Mouse (Mus musculus) heart, embryonic 11.5 days (tissue): ENCODE data around the gene Krt18. TPM values are rescaled to one million over a fixed set of nuclear protein-coding genes. Genes with fewer than 3 reads are reported as not detected.

Source experiments
- ATAC-seq: fragments of 200-750 bp; cut with Nextera tagmentation; replicated peaks from 2 replicates; pipeline ENCODE4 v1.8.0; 2017; ENCODE audit warnings: moderate library complexity; ENCODE audit not compliant: insufficient number of reproducible peaks, low FRiP score, low TSS enrichment
- H3K27ac ChIP-seq: fragments of 300-500 bp; sonication (generic); 2 replicates; pipeline ENCODE4 v1.5.1; 2014; ENCODE audit warnings: mild to moderate bottlenecking, low read depth, low read length
- H3K27me3 ChIP-seq: fragments of 300-500 bp; sonication (generic); 2 replicates; pipeline ENCODE4 v1.6.1; 2014; ENCODE audit warnings: mild to moderate bottlenecking, low read length, mixed read lengths; ENCODE audit not compliant: control insufficient read depth, insufficient read depth
- H3K36me3 ChIP-seq: fragments of 300-500 bp; sonication (generic); 2 replicates; pipeline ENCODE4 v1.6.1; 2014; ENCODE audit warnings: mild to moderate bottlenecking, low read length, moderate library complexity, mixed read lengths; ENCODE audit not compliant: control insufficient read depth, insufficient read depth
- H3K4me1 ChIP-seq: fragments of 300-500 bp; sonication (generic); 2 replicates; pipeline ENCODE4 v1.6.1; 2014; ENCODE audit warnings: low read length; ENCODE audit not compliant: control insufficient read depth, insufficient read depth
- H3K4me2 ChIP-seq: fragments of 300-500 bp; sonication (generic); 2 replicates; pipeline ENCODE4 v1.6.1; 2014; ENCODE audit warnings: mild to moderate bottlenecking, moderate library complexity
- H3K4me3 ChIP-seq: fragments of 300-500 bp; sonication (generic); 2 replicates; pipeline ENCODE4 v1.5.1; 2014; ENCODE audit warnings: low read depth, low read length
- H3K9ac ChIP-seq: fragments of 300-500 bp; sonication (generic); 2 replicates; pipeline ENCODE4 v1.6.1; 2014; ENCODE audit warnings: mild to moderate bottlenecking, low read depth, low read length, moderate library complexity
- H3K9me3 ChIP-seq: fragments of 300-500 bp; sonication (generic); replicated peaks from 2 replicates; pipeline ENCODE4 v1.6.1; 2016; ENCODE audit warnings: low read length; ENCODE audit not compliant: control insufficient read depth
- WGBS: fragments of 180-500 bp; shearing (Covaris S2); extraction: QIAGEN DNeasy Blood & Tissue Kit; methylation state at CpG from one replicate; pipeline ENCODE4 v1.1.7; 2014; ENCODE audit not compliant: insufficient replicate concordance; 5-methylcytosine and 5-hydroxymethylcytosine counted together
- polyA plus RNA-seq: library from polyadenylated mRNA; unstranded; fragments of >200 nt; fragmentation: Nextera tagmentation; extraction: Ambion mirVana; gene quantifications from 2 replicates; pipeline ENCODE4 v1.2.1, GENCODE M21; 2014

Krt18 gene
- polyA plus RNA-seq, 1 experiment from 2014 or later, result 41.9 TPM

DNA sequence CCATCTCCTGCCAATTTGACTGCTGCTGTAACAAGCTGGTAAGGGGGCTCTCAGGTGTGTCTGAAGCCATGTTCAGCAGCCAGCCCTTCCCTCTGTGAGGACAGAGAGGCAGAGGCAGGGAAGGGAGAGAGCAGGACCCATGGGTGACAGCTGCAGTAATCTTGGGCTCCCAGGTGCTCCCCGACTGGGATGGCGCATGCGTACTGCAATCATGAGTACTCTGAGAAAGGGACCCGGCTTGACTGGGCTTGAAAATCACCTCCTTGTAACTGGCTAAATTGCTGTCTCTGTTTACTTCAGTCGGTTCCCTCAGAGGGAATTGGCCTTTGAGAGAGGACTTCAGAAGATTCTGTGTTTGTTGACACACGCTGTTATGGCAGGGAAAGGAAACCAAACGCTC lies 14.0 kb downstream of the Krt18 start:
- H3K27ac ChIP-seq, result no peak overlapping the region

DNA sequence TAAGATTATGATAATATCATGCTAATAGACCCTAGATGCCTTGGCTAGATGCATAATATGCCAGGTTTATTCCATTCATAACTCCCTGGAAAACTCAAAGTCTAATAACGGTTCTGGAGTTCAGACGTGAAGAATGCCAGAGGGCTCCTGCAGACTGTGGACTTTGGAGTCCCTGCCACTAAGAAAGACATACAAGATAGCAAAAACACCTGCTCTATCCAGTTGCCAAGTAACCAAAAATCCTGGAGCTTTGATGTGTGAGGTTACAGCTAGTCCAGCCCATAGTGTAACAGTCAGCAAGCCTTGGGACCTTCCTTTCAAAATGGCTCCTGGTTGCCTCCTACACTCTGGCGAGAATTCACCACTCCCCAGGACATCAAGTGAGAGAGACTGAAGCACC lies 16.8 kb downstream of the Krt18 start:
- no peak overlapping the region for H3K9ac ChIP-seq

More for the DNA sequence above, 14.0 kb downstream of the Krt18 start:
- no peak overlapping the region for H3K9ac ChIP-seq
- no peaks in the 10 kb centered on the region for H3K4me1 ChIP-seq
- no peak for ATAC-seq
- no peaks in the 10 kb centered on the region for H3K36me3 ChIP-seq
- H3K27me3 ChIP-seq, result no peaks in the 10 kb centered on the region
- H3K9me3 ChIP-seq, result no peaks in the 10 kb centered on the region
- no peak overlapping the region for H3K4me3 ChIP-seq
- H3K4me2 ChIP-seq, result no peak overlapping the region
- 58% methylated on average over 7 of the region's 7 CpGs for WGBS

DNA sequence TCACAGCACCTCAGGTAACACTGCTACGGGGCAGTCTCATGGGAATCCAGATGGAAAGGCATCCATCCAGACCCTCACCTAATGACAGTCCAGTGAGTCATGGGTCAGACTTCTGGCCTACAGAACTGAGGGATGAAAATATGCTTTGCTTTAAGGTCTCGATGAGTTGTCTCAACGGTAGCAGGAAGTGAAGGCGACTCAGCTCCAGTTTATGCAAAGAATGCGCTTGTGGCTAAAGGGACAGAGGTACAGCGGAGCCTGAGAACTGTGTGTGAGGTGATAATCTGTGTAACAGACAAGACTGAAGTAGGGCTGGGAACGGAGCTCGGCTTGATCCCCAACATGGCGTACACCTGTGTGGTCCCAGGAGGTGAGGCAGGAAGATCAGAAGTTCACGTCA lies 17.7 kb downstream of the Krt18 start:
- Histone ChIP-seq H3K4me1 (no peaks in the 10 kb centered on the region), H3K4me3 (no peak overlapping the region), H3K27ac (no peak overlapping the region), H3K9ac (no peak overlapping the region), H3K27me3 (no peaks in the 10 kb centered on the region), H3K4me2 (no peak overlapping the region), H3K36me3 (no peaks in the 10 kb centered on the region), H3K9me3 (no peaks in the 10 kb centered on the region)
- ATAC-seq, result no peak
- 67% methylated on average over 10 of the region's 10 CpGs for WGBS

More for the DNA sequence above, 16.8 kb downstream of the Krt18 start:
- ATAC-seq, result no peak
- Histone ChIP-seq H3K4me2 (no peak overlapping the region), H3K9me3 (no peaks in the 10 kb centered on the region), H3K4me3 (no peak overlapping the region), H3K27ac (no peak overlapping the region), H3K4me1 (no peaks in the 10 kb centered on the region), H3K27me3 (no peaks in the 10 kb centered on the region), H3K36me3 (no peaks in the 10 kb centered on the region)
- 81% methylated on average over 3 of the region's 3 CpGs for WGBS

DNA sequence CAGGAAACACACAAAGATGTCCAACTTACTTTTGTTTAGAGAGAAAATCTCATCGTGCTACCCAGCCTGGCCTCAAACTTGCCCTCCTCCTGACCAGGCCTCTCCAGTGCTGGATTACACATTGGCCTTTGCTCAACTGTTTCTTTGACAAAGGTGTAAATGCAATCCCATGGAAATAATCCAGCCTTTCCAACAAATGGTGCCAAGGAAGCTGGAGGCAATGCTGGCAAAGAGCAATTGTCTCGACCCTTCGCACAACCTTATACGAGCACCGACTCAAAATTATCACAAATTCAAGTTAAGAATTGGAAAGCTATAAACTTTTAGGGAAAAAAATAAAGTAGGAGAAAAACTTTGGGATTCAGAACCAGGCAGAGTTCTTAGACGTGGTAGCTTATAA lies 20.0 kb downstream of the Krt18 start:
- H3K4me3 ChIP-seq, result no peak overlapping the region
- no peaks in the 10 kb centered on the region for H3K9me3 ChIP-seq
- H3K9ac ChIP-seq, result no peak overlapping the region
- no peak overlapping the region for H3K4me2 ChIP-seq
- H3K4me1 ChIP-seq, result 0 out of 2 replicates have a peak, but pooled peaks cover 3% of the 10 kb centered on the region
- 80% methylated on average over 6 of the region's 6 CpGs for WGBS
- ATAC-seq, result no peak
- H3K27me3 ChIP-seq, result no peaks in the 10 kb centered on the region
- H3K36me3 ChIP-seq, result no peaks in the 10 kb centered on the region
- H3K27ac ChIP-seq, result no peak overlapping the region

DNA sequence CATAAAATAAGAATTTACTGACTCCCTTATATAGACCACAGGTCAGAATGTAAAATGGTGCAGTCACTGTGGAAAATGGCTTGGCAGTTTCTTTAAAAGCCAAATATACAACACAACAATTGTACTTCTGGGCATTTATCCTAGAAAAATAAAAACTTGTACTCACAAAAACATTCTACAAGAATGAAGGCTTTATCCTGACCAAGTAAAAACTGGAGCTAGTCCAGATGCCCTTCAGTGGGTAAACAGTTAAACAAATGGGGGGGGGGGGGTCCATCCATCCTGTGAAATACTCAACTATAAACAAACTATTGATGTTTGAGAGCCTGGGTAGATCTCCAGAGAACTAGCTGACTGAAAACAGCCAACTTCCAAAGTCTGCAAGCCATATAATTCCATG lies 21.9 kb downstream of the Krt18 start:
- no peak overlapping the region for H3K9ac ChIP-seq
- no peak for ATAC-seq
- no peaks in the 10 kb centered on the region for H3K27me3 ChIP-seq
- H3K4me3 ChIP-seq, result no peak overlapping the region
- 0 out of 2 replicates have a peak, but pooled peaks cover 3% of the 10 kb centered on the region for H3K4me1 ChIP-seq
- no peaks in the 10 kb centered on the region for H3K36me3 ChIP-seq
- no peak overlapping the region for H3K27ac ChIP-seq
- H3K4me2 ChIP-seq, result no peak overlapping the region
- no peaks in the 10 kb centered on the region for H3K9me3 ChIP-seq

DNA sequence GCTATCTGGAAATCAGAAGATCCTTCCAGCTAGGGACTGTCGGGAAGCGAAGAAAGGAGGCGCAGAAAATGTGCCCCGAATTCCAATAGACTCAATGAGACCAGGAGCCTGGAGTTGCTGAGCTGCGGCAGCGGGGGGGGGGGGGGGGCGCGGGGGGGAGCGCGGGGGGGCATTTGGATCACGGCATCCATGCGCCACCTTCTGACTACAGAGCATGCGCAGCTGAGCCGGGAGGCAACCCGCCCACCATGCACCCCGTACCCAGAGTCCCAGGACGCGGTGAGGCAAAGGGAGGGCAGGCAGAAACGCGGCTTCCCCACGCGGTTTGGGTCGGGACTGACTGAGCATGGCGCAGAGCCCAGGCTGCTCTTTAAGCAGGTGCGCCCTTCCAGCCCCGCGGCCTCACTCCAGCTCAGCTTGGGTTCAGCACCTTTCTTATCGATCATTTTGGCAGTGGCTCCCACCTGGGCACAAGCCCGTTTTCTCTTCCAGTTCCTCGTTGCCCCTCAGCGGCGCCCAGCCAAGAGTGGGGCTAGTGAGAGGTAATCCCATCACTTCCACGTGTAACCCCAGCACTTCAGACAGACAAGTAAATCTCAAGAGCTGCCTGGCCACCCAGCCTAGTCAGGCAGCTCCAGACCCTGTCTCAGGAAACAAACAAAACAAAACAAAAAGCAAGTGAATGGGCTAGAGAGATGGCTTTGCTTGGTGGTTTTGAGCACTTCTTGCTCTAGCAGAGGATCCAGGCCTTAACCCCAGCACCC lies 24.1 kb downstream of the Krt18 start:
- H3K4me3 ChIP-seq, result peak overlapping the region; percentile 54
- no peaks in the 10 kb centered on the region for H3K36me3 ChIP-seq
- no peaks in the 10 kb centered on the region for H3K9me3 ChIP-seq
- WGBS, result 2% methylated on average over 29 of the region's 33 CpGs
- H3K27me3 ChIP-seq, result no peaks in the 10 kb centered on the region
- 0 out of 2 replicates have a peak, but pooled peaks cover 3% of the 10 kb centered on the region for H3K4me1 ChIP-seq
- ATAC-seq, result peak; percentile 46; the same call in 1 of the 2 replicates
- peak overlapping the region; percentile 87 for H3K4me2 ChIP-seq
- peak overlapping the region; percentile 77 for H3K9ac ChIP-seq
- 0 out of 2 replicates have a peak overlapping the region, but pooled peaks have one; percentile 29 for H3K27ac ChIP-seq

DNA sequence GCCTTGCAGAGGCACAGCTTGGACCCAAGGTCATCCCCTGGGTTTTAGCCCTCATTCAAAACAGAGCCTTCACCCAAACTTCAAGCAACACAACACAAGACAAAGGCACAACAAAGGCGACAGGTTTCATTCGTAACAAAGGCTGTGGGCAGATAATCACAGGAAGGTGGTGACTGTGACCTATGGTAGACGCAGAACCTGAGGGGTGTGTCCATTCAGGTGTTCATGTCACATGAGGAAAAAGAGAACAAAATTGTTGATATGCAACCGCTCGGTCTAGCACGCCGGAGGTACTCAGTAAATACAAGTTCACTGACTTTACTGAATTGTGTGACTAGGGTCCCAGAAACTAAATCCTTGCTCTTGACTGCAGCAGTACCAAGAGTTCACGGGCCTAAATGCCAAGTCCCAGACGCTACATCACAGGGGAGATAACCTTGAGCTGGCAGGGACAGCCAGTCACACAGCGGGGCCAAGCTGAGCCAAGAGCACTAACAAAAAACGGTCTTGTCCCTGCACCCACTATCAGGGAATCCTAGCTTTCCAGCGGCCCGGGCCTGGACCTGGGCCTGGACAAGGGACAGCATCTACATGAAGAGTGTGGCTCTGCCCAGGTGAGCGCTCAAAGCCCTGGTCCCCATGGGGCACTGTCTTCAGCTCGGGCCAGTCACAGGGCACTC lies 28.7 kb downstream of the Krt18 start:
- no peak overlapping the region for H3K9ac ChIP-seq
- WGBS, result 79% methylated on average over 15 of the region's 15 CpGs
- H3K36me3 ChIP-seq, result no peaks in the 10 kb centered on the region
- H3K27me3 ChIP-seq, result no peaks in the 10 kb centered on the region
- H3K4me2 ChIP-seq, result no peak overlapping the region
- H3K4me1 ChIP-seq, result 0 out of 2 replicates have a peak, but pooled peaks cover 3% of the 10 kb centered on the region
- ATAC-seq, result no peak
- no peak overlapping the region for H3K4me3 ChIP-seq
- no peak overlapping the region for H3K27ac ChIP-seq
- no peaks in the 10 kb centered on the region for H3K9me3 ChIP-seq

DNA sequence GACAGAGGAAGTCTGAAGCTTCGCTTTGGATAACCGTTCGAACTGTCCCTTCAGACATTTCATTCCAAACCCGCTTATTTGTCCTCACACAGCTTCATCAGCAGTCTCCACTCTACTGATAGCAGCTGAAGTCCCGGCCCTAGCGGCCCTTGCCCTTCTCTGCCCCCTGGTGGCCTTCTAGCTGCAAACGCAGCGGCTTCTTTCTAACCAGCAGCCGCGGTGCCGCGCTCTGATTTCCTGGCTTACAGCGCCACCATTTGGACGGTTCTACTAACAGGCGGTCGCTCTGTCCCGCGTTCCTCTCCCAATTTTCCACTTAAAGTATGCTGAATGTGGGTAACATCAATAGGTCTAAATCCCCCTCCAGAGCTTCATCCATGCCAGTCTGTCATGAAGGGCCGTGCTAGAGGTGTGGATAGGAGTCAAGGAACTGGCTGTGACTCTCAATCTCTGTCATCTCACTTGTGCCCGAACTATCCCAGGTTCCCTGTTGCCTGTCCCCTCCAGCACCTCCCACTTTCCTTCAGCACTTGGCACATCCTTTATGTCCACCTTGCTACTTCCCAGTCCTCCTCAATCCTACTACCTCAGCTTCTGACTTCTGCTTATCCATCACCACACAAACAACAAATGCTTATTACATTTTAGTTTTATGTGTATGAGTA lies 37.8 kb downstream of the Krt18 start:
- no peaks in the 10 kb centered on the region for H3K36me3 ChIP-seq
- ATAC-seq, result 0 out of 2 replicates have a peak, but pooled peaks have one; percentile 52
- 3% methylated on average over 20 of the region's 20 CpGs for WGBS
- no peak overlapping the region for H3K4me2 ChIP-seq
- no peaks in the 10 kb centered on the region for H3K9me3 ChIP-seq
- peaks cover 12% of the 10 kb centered on the region; the same call in 1 of the 2 replicates for H3K4me1 ChIP-seq
- H3K27me3 ChIP-seq, result no peaks in the 10 kb centered on the region
- H3K9ac ChIP-seq, result no peak overlapping the region
- H3K27ac ChIP-seq, result no peak overlapping the region
- H3K4me3 ChIP-seq, result no peak overlapping the region
